Mouse (Mus musculus): Measurements from ENCODE around the gene Ran.

The Ran gene

GRCm38 (mm10) chr5:129015540-129015939 is 4.3 kb upstream of the Ran start:
- no peak for DNase-seq (ENCODE audit: low spot score)

GRCm38 (mm10) chr5:129016370-129016769 is 3.5 kb upstream of the Ran start:
- no peak for DNase-seq (ENCODE audit: low spot score)

- no peak for DNase-seq (ENCODE audit: low spot score)
Observed at GRCm38 (mm10) chr5:129018782-129019489, 933 bp upstream of the Ran start.

GRCm38 (mm10) chr5:129020300-129020668 is 415 bp downstream of the Ran start:
- DNase-seq (ENCODE audit: low spot score): no peak

- DNase-seq (ENCODE audit: low spot score): peak; percentile 22
Observed at GRCm38 (mm10) chr5:129020731-129021130, 862 bp downstream of the Ran start.

GRCm38 (mm10) chr5:129025048-129025447 is 5.2 kb downstream of the Ran start:
- DNase-seq (ENCODE audit: low spot score): no peak

GRCm38 (mm10) chr5:129025725-129026124 is 5.9 kb downstream of the Ran start:
- DNase-seq (ENCODE audit: low spot score): no peak

- DNase-seq (ENCODE audit: low spot score): no peak
Observed at GRCm38 (mm10) chr5:129026171-129026570, 6.3 kb downstream of the Ran start.

- DNase-seq (ENCODE audit: low spot score): no peak
Observed at GRCm38 (mm10) chr5:129026637-129027036, 6.8 kb downstream of the Ran start.

GRCm38 (mm10) chr5:129029131-129029723 is 9.4 kb downstream of the Ran start:
- no peak for DNase-seq (ENCODE audit: low spot score)

- no peak for DNase-seq (ENCODE audit: low spot score)
Observed at GRCm38 (mm10) chr5:129036678-129037077, 16.8 kb downstream of the Ran start.

GRCm38 (mm10) chr5:129037739-129038138 is 17.9 kb downstream of the Ran start:
- DNase-seq (ENCODE audit: low spot score): no peak

GRCm38 (mm10) chr5:129045641-129046580 is 26.0 kb downstream of the Ran start:
- peak; percentile 36 for DNase-seq (ENCODE audit: low spot score)

GRCm38 (mm10) chr5:129049372-129049771 is 29.5 kb downstream of the Ran start:
- peak; percentile 60 for DNase-seq (ENCODE audit: low spot score)

GRCm38 (mm10) chr5:129051910-129052309 is 32.0 kb downstream of the Ran start:
- DNase-seq (ENCODE audit: low spot score): no peak

GRCm38 (mm10) chr5:129052636-129053355 is 32.9 kb downstream of the Ran start:
- DNase-seq (ENCODE audit: low spot score): peak; percentile 30

GRCm38 (mm10) chr5:129054675-129055284 is 34.9 kb downstream of the Ran start:
- DNase-seq (ENCODE audit: low spot score): no peak

- DNase-seq (ENCODE audit: low spot score): no peak
Observed at GRCm38 (mm10) chr5:129059116-129059515, 39.2 kb downstream of the Ran start.

GRCm38 (mm10) chr5:129061579-129061978 is 41.7 kb downstream of the Ran start:
- peak; percentile 88 for DNase-seq (ENCODE audit: low spot score)

- DNase-seq (ENCODE audit: low spot score): peak; percentile 95
Observed at GRCm38 (mm10) chr5:129063037-129063791, 43.3 kb downstream of the Ran start.

- no peak for DNase-seq (ENCODE audit: low spot score)
Observed at GRCm38 (mm10) chr5:129063792-129064087, 43.9 kb downstream of the Ran start.

Data from retina, embryonic 14.5 days (tissue).